Mouse (Mus musculus) cerebellum, adult 8-10 months (tissue): ENCODE measurements around the gene Defb30.

ENCODE experiments used
- DNase-seq: peaks from one replicate; pipeline ENCODE4 v3.0.0; 2022

Gene Defb30

GRCm38 (mm10) chr14:63049910-63050370 is at the start of gene Defb30:
Defb30 (minus strand) TSS chr14:63049960.
- no peak for DNase-seq

- DNase-seq, result no peak
These were observed 17.9 kb upstream of the Defb30 start for GRCm38 (mm10) chr14:63067708-63068107.

GRCm38 (mm10) chr14:63066630-63067310 is 17.0 kb upstream of the Defb30 start:
- peak; percentile 64 for DNase-seq

- no peak for DNase-seq
These were observed 15.6 kb upstream of the Defb30 start for GRCm38 (mm10) chr14:63065391-63065790.

- no peak for DNase-seq
These were observed 12.4 kb upstream of the Defb30 start for GRCm38 (mm10) chr14:63062184-63062583.

- DNase-seq, result no peak
These were observed 10.6 kb upstream of the Defb30 start for GRCm38 (mm10) chr14:63060361-63060760.

GRCm38 (mm10) chr14:63054729-63055128 is 5.0 kb upstream of the Defb30 start:
- peak; percentile 88 for DNase-seq

- DNase-seq, result peak; percentile 35
These were observed 1.0 kb upstream of the Defb30 start for GRCm38 (mm10) chr14:63050769-63051168.

GRCm38 (mm10) chr14:63046691-63047090 is 3.1 kb downstream of the Defb30 start, which contains the start of gene Defb42:
Defb42 (plus strand) TSS chr14:63046991.
- DNase-seq, result no peak

GRCm38 (mm10) chr14:63020524-63021156 is 29.1 kb downstream of the Defb30 start:
- DNase-seq, result no peak

GRCm38 (mm10) chr14:63014667-63015066 is 35.1 kb downstream of the Defb30 start:
- DNase-seq, result no peak

- DNase-seq, result no peak
These were observed 36.7 kb downstream of the Defb30 start for GRCm38 (mm10) chr14:63013082-63013481.

GRCm38 (mm10) chr14:63011471-63011870 is 38.3 kb downstream of the Defb30 start, which contains the start of gene Defb43:
Defb43 (plus strand) TSS chr14:63011771.
- DNase-seq, result no peak

GRCm38 (mm10) chr14:63002588-63002987 is 47.2 kb downstream of the Defb30 start:
- DNase-seq, result no peak

GRCm38 (mm10) chr14:62998977-62999376 is 50.8 kb downstream of the Defb30 start:
- no peak for DNase-seq

- DNase-seq, result no peak
These were observed 52.0 kb downstream of the Defb30 start, which contains the start of gene Defb47 for GRCm38 (mm10) chr14:62997777-62998176. Defb47 (plus strand) TSS chr14:62998077.

- DNase-seq, result no peak
These were observed 57.8 kb downstream of the Defb30 start for GRCm38 (mm10) chr14:62991849-62992510.

- DNase-seq, result no peak
These were observed 58.5 kb downstream of the Defb30 start for GRCm38 (mm10) chr14:62991271-62991670.

- no peak for DNase-seq
These were observed 65.3 kb downstream of the Defb30 start, which contains the start of gene Defb48 for GRCm38 (mm10) chr14:62984410-62984809. Defb48 (minus strand) TSS chr14:62984510.
